Mouse (Mus musculus): Measurements from ENCODE around the gene Ndufs6. TPM values are rescaled to one million over a fixed set of nuclear protein-coding genes. Genes with fewer than 3 reads are reported as not detected.

The Ndufs6 gene
- polyA plus RNA-seq, 2 experiments = 158 to 302 TPM

DNA sequence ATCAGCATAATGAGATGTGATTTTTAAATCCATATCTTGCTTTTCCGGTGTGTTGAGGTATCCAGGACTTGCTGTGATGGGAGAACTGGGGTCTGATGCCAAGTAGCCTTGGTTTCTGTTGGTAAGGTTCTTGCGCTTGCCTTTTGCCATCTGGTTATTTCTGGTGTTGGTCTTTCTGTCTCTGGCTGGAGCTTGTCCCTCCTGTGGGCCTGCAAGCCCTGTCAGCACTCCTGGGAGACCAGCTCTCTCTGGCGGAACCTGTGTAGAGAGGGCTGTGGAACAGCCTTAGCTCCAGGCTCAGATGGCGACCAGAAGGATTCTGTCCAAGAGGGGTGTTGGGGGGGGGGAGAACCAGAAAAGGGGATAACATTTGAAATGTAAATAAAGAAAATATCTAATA, 18.4 kb upstream of the Ndufs6 start:
- Histone ChIP-seq H3K36me3 (replicated peaks; ENCODE audit: control insufficient read depth, insufficient read depth, low read depth) (no peaks in the 10 kb centered on the region), H3K9ac (replicated peaks) (no peak overlapping the region), H3K9me3 (ENCODE audit: control insufficient read depth, low read length) (no peaks in the 10 kb centered on the region), H3K27ac (no peak overlapping the region), H3K4me3 (ENCODE audit: insufficient read depth in 1 of 2, low read depth in 2 of 2, low read length in 2 of 2) (no peak overlapping the region), H3K27me3 (ENCODE audit: control insufficient read depth, insufficient read depth, low read length) (no peaks in the 10 kb centered on the region), H3K4me2 (ENCODE audit: low read depth) (no peak overlapping the region), H3K4me1 (replicated peaks; ENCODE audit: control insufficient read depth in 2 of 2, insufficient read depth in 2 of 2, low read length in 1 of 2) (peaks cover 3 to 8% of the 10 kb centered on the region in 2 experiments; a peak in 3 of 4 replicates)
- TF ChIP-seq EP300 (IDR thresholded peaks at IDR 0.05; ENCODE audit: low read depth) (no peak), CTCF (IDR thresholded peaks at IDR 0.05; ENCODE audit: low read depth) (no peak)
- ATAC-seq (ENCODE audit: insufficient read depth) (no peak), DNase-seq (ENCODE audit: low read depth in 3 of 3, low spot score in 3 of 3) (no peak)
- WGBS (ENCODE audit: insufficient replicate concordance) = 67% methylated on average over 4 of the region's 4 CpGs

DNA sequence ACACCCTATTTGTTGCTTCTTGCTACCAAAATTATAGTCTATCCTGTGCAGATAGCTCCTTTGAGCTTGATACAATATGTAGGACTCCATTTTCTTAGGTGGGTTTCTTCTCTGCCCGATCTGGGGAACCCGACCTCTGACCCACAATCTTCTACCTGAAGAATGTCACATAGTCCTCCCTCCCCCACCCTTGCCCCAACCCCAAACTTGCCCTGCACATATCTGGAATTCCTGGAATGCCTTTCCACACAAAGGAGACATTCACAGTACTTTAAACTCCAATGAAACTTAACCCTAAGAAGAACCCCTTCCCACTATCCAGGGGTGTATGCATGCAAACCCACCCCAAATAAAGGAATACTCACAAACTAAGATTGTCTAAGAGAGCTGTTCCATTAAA, 17.8 kb upstream of the Ndufs6 start:
- H3K4me2 ChIP-seq (ENCODE audit: low read depth) = no peak overlapping the region
- H3K9me3 ChIP-seq (ENCODE audit: control insufficient read depth, low read length) = no peaks in the 10 kb centered on the region
- H3K27ac ChIP-seq = no peak overlapping the region
- ATAC-seq (ENCODE audit: insufficient read depth) (no peak), DNase-seq (ENCODE audit: low read depth in 3 of 3, low spot score in 3 of 3) (no peak)
- H3K36me3 ChIP-seq (replicated peaks; ENCODE audit: control insufficient read depth, insufficient read depth, low read depth) = no peaks in the 10 kb centered on the region
- no peak overlapping the region for H3K4me3 ChIP-seq (ENCODE audit: insufficient read depth in 1 of 2, low read depth in 2 of 2, low read length in 2 of 2)
- H3K4me1 ChIP-seq (replicated peaks; ENCODE audit: control insufficient read depth in 2 of 2, insufficient read depth in 2 of 2, low read length in 1 of 2) = peaks cover 3 to 6% of the 10 kb centered on the region in 2 experiments; a peak in 3 of 4 replicates
- 50% methylated on average over 2 of the region's 2 CpGs for WGBS (ENCODE audit: insufficient replicate concordance)
- H3K9ac ChIP-seq (replicated peaks) = no peak overlapping the region
- no peaks in the 10 kb centered on the region for H3K27me3 ChIP-seq (ENCODE audit: control insufficient read depth, insufficient read depth, low read length)
- TF ChIP-seq EP300 (IDR thresholded peaks at IDR 0.05; ENCODE audit: low read depth) (no peak), CTCF (IDR thresholded peaks at IDR 0.05; ENCODE audit: low read depth) (no peak)

GRCm38 (mm10) chr13:73345102-73345890, 17.0 kb upstream of the Ndufs6 start:
- H3K27ac ChIP-seq = no peak overlapping the region
- no peak for DNase-seq (ENCODE audit: low read depth in 3 of 3, low spot score in 3 of 3)

DNA sequence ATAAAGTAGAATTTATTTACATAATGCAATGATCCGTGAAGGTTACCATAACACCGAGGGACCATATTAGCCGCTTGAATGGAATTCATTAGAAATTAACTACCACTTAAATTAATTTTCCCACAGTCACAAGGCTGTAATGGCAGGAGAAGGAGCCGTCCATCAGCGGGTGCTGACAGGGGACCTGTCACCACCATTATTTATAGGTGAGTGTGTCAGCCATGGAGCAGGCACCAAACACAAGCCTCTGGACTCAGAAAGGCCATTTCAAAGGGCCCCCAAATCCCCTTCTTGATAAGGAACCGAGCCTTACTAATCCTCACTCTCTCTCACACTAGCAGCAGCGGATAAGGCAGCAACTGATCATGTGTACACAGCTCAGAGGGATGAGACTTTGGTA, 8.4 kb upstream of the Ndufs6 start:
- TF ChIP-seq EP300 (IDR thresholded peaks at IDR 0.05; ENCODE audit: low read depth) (no peak), CTCF (IDR thresholded peaks at IDR 0.05; ENCODE audit: low read depth) (no peak)
- no peak overlapping the region for H3K4me2 ChIP-seq (ENCODE audit: low read depth)

More at GRCm38 (mm10) chr13:73345102-73345890, 17.0 kb upstream of the Ndufs6 start:
- H3K9me3 ChIP-seq (ENCODE audit: control insufficient read depth, low read length) = no peaks in the 10 kb centered on the region
- no peak overlapping the region for H3K9ac ChIP-seq (replicated peaks)
- no peaks in the 10 kb centered on the region for H3K4me1 ChIP-seq (replicated peaks; ENCODE audit: control insufficient read depth in 2 of 2, insufficient read depth in 2 of 2, low read length in 1 of 2)
- H3K4me2 ChIP-seq (ENCODE audit: low read depth) = no peak overlapping the region
- 44% methylated on average over 9 of the region's 9 CpGs for WGBS (ENCODE audit: insufficient replicate concordance)
- no peaks in the 10 kb centered on the region for H3K36me3 ChIP-seq (replicated peaks; ENCODE audit: control insufficient read depth, insufficient read depth, low read depth)
- no peaks in the 10 kb centered on the region for H3K27me3 ChIP-seq (ENCODE audit: control insufficient read depth, insufficient read depth, low read length)
- no peak overlapping the region for H3K4me3 ChIP-seq (ENCODE audit: insufficient read depth in 1 of 2, low read depth in 2 of 2, low read length in 2 of 2)
- no peak for ATAC-seq (ENCODE audit: insufficient read depth)
- TF ChIP-seq EP300 (IDR thresholded peaks at IDR 0.05; ENCODE audit: low read depth) (no peak), CTCF (IDR thresholded peaks at IDR 0.05; ENCODE audit: low read depth) (peak; percentile 73)

GRCm38 (mm10) chr13:73331736-73332135, 3.4 kb upstream of the Ndufs6 start:
- Histone ChIP-seq H3K36me3 (replicated peaks; ENCODE audit: control insufficient read depth, insufficient read depth, low read depth) (no peaks in the 10 kb centered on the region; the same call in 1 of the 2 replicates), H3K4me3 (ENCODE audit: insufficient read depth in 1 of 2, low read depth in 2 of 2, low read length in 2 of 2) (peak overlapping the region; percentile 89 to 94), H3K27me3 (ENCODE audit: control insufficient read depth, insufficient read depth, low read length) (no peaks in the 10 kb centered on the region), H3K4me2 (ENCODE audit: low read depth) (peak overlapping the region; percentile 82), H3K9me3 (ENCODE audit: control insufficient read depth, low read length) (no peaks in the 10 kb centered on the region), H3K4me1 (replicated peaks; ENCODE audit: control insufficient read depth in 2 of 2, insufficient read depth in 2 of 2, low read length in 1 of 2) (peaks cover 20 to 21% of the 10 kb centered on the region in 2 experiments), H3K27ac (peak overlapping the region; percentile 25; the same call in 1 of the 2 replicates), H3K9ac (replicated peaks) (peak overlapping the region; percentile 94)
- TF ChIP-seq EP300 (IDR thresholded peaks at IDR 0.05; ENCODE audit: low read depth) = no peak
- no peak for TF ChIP-seq CTCF (IDR thresholded peaks at IDR 0.05; ENCODE audit: low read depth)
- ATAC-seq (ENCODE audit: insufficient read depth) (no peak), DNase-seq (ENCODE audit: low read depth in 3 of 3, low spot score in 3 of 3) (no peak)
- 25% methylated on average over 3 of the region's 3 CpGs for WGBS (ENCODE audit: insufficient replicate concordance)

More for the DNA sequence above, 8.4 kb upstream of the Ndufs6 start:
- H3K36me3 ChIP-seq (replicated peaks; ENCODE audit: control insufficient read depth, insufficient read depth, low read depth) = no peaks in the 10 kb centered on the region; the same call in 1 of the 2 replicates
- H3K4me1 ChIP-seq (replicated peaks; ENCODE audit: control insufficient read depth in 2 of 2, insufficient read depth in 2 of 2, low read length in 1 of 2) = peaks cover 1 to 2% of the 10 kb centered on the region in 2 experiments; a peak in 3 of 4 replicates
- no peak for DNase-seq (ENCODE audit: low read depth in 3 of 3, low spot score in 3 of 3)
- no peaks in the 10 kb centered on the region for H3K27me3 ChIP-seq (ENCODE audit: control insufficient read depth, insufficient read depth, low read length)
- H3K4me3 ChIP-seq (ENCODE audit: insufficient read depth in 1 of 2, low read depth in 2 of 2, low read length in 2 of 2) = no peak overlapping the region
- H3K9me3 ChIP-seq (ENCODE audit: control insufficient read depth, low read length) = no peaks in the 10 kb centered on the region
- WGBS (ENCODE audit: insufficient replicate concordance) = 55% methylated on average over 7 of the region's 7 CpGs
- ATAC-seq (ENCODE audit: insufficient read depth) = no peak
- no peak overlapping the region for H3K27ac ChIP-seq
- no peak overlapping the region for H3K9ac ChIP-seq (replicated peaks)
